Mouse (Mus musculus) heart, embryonic 10.5 days (tissue): ENCODE measurements at regions not wholly inside any gene's neighbourhood (a gene's known extent, or its start where the extent isn't known, plus 50 kb on each side); places are given as distances from the start of the nearest gene placed in this dataset.
A peak's percentile ranks its signal among the peaks of the same experiment; 100 is the strongest.

Source experiments
- DNase-seq: peaks from one replicate; pipeline ENCODE4 v3.0.0-alpha.2; 2017; ENCODE audit warnings: low spot score
- H3K27ac ChIP-seq: fragments of 300-500 bp; sonication (generic); 2 replicates; pipeline ENCODE4 v1.5.1; 2016; ENCODE audit warnings: mild to moderate bottlenecking
- H3K27me3 ChIP-seq: fragments of 300-500 bp; sonication (generic); 2 replicates; pipeline ENCODE4 v1.6.1; 2016; ENCODE audit warnings: mild to moderate bottlenecking; ENCODE audit not compliant: poor library complexity, insufficient read depth, severe bottlenecking
- H3K36me3 ChIP-seq: fragments of 300-500 bp; sonication (generic); 2 replicates; pipeline ENCODE4 v1.6.1; 2016; ENCODE audit warnings: mild to moderate bottlenecking, moderate library complexity
- H3K4me1 ChIP-seq: fragments of 300-500 bp; sonication (generic); 2 replicates; pipeline ENCODE4 v1.6.1; 2016; ENCODE audit warnings: mild to moderate bottlenecking
- H3K4me3 ChIP-seq: fragments of 300-500 bp; sonication (generic); 2 replicates; pipeline ENCODE4 v1.5.1; 2016; ENCODE audit warnings: mild to moderate bottlenecking, moderate library complexity
- H3K9me3 ChIP-seq: fragments of 300-500 bp; sonication (generic); 2 replicates; pipeline ENCODE4 v1.6.1; 2016; ENCODE audit warnings: mild to moderate bottlenecking, moderate library complexity
- WGBS: fragments of 180-500 bp; shearing (Covaris S2); methylation state at CpG from one replicate; pipeline ENCODE4 v1.1.7; 2016; 5-methylcytosine and 5-hydroxymethylcytosine counted together

- H3K27me3 ChIP-seq: peaks cover 10% of the 10 kb centered on the region; the same call in 1 of the 2 replicates
- no peak for DNase-seq
- 0 out of 2 replicates have a peak, but pooled peaks cover 6% of the 10 kb centered on the region for H3K4me1 ChIP-seq
- no peak overlapping the region for H3K27ac ChIP-seq
- WGBS: 83% methylated on average over 6 of the region's 6 CpGs
- H3K4me3 ChIP-seq: no peak overlapping the region
- no peaks in the 10 kb centered on the region for H3K36me3 ChIP-seq
- no peaks in the 10 kb centered on the region for H3K9me3 ChIP-seq
Observed at GRCm38 (mm10) chr12:25173064-25173463, 76.1 kb upstream of the Id2 start.

- Histone ChIP-seq H3K36me3 (no peaks in the 10 kb centered on the region), H3K27me3 (peaks cover 10% of the 10 kb centered on the region; the same call in 1 of the 2 replicates), H3K27ac (no peak overlapping the region), H3K4me3 (no peak overlapping the region), H3K9me3 (no peaks in the 10 kb centered on the region), H3K4me1 (0 out of 2 replicates have a peak, but pooled peaks cover 6% of the 10 kb centered on the region)
- 83% methylated on average over 4 of the region's 4 CpGs for WGBS
- no peak for DNase-seq
Observed at GRCm38 (mm10) chr12:25172450-25172849, 75.5 kb upstream of the Id2 start.

GRCm38 (mm10) chr12:25169611-25170010 lies 72.7 kb upstream of the Id2 start:
- H3K9me3 ChIP-seq: no peaks in the 10 kb centered on the region
- H3K27me3 ChIP-seq: peaks cover 11% of the 10 kb centered on the region; the same call in 1 of the 2 replicates
- no peaks in the 10 kb centered on the region for H3K36me3 ChIP-seq
- H3K4me1 ChIP-seq: peaks cover 13% of the 10 kb centered on the region; the same call in 1 of the 2 replicates
- H3K4me3 ChIP-seq: no peak overlapping the region
- no peak overlapping the region for H3K27ac ChIP-seq
- WGBS: 66% methylated on average over 3 of the region's 3 CpGs
- no peak for DNase-seq

- Histone ChIP-seq H3K27me3 (peaks cover 10% of the 10 kb centered on the region; the same call in 1 of the 2 replicates), H3K36me3 (no peaks in the 10 kb centered on the region), H3K4me3 (no peak overlapping the region), H3K27ac (no peak overlapping the region), H3K9me3 (no peaks in the 10 kb centered on the region), H3K4me1 (peaks cover 20% of the 10 kb centered on the region)
- DNase-seq: no peak
- 75% methylated on average over 5 of the region's 5 CpGs for WGBS
Observed at GRCm38 (mm10) chr12:25168213-25168545, 71.2 kb upstream of the Id2 start.

GRCm38 (mm10) chr12:25167504-25168212 lies 70.7 kb upstream of the Id2 start:
- DNase-seq: no peak
- Histone ChIP-seq H3K27ac (no peak overlapping the region; the same call in 1 of the 2 replicates), H3K4me3 (no peak overlapping the region), H3K4me1 (peaks cover 25% of the 10 kb centered on the region), H3K9me3 (no peaks in the 10 kb centered on the region), H3K27me3 (peaks cover 12% of the 10 kb centered on the region; the same call in 1 of the 2 replicates), H3K36me3 (no peaks in the 10 kb centered on the region)
- WGBS: 64% methylated on average over 12 of the region's 12 CpGs

- Histone ChIP-seq H3K27ac (no peak overlapping the region), H3K4me1 (peaks cover 34% of the 10 kb centered on the region), H3K4me3 (no peak overlapping the region), H3K9me3 (no peaks in the 10 kb centered on the region), H3K36me3 (no peaks in the 10 kb centered on the region), H3K27me3 (peaks cover 14% of the 10 kb centered on the region; the same call in 1 of the 2 replicates)
- WGBS: 65% methylated on average over 2 of the region's 2 CpGs
- no peak for DNase-seq
Observed at GRCm38 (mm10) chr12:25166525-25166924, 69.6 kb upstream of the Id2 start.

GRCm38 (mm10) chr12:25165650-25166049 lies 68.7 kb upstream of the Id2 start:
- no peaks in the 10 kb centered on the region for H3K9me3 ChIP-seq
- H3K27ac ChIP-seq: peak overlapping the region; percentile 11; the same call in 1 of the 2 replicates
- DNase-seq: no peak
- H3K36me3 ChIP-seq: no peaks in the 10 kb centered on the region
- H3K4me1 ChIP-seq: peaks cover 42% of the 10 kb centered on the region
- WGBS: 76% methylated on average over 3 of the region's 3 CpGs
- H3K27me3 ChIP-seq: peaks cover 10% of the 10 kb centered on the region; the same call in 1 of the 2 replicates
- H3K4me3 ChIP-seq: no peak overlapping the region

GRCm38 (mm10) chr12:25164724-25165123 lies 67.8 kb upstream of the Id2 start:
- H3K36me3 ChIP-seq: no peaks in the 10 kb centered on the region
- H3K27ac ChIP-seq: no peak overlapping the region
- H3K27me3 ChIP-seq: peaks cover 9% of the 10 kb centered on the region; the same call in 1 of the 2 replicates
- no peak for DNase-seq
- H3K4me1 ChIP-seq: peaks cover 42% of the 10 kb centered on the region
- H3K4me3 ChIP-seq: no peak overlapping the region
- 57% methylated on average over 1 of the region's 1 CpGs for WGBS
- no peaks in the 10 kb centered on the region for H3K9me3 ChIP-seq

- peaks cover 45% of the 10 kb centered on the region for H3K4me1 ChIP-seq
- no peaks in the 10 kb centered on the region for H3K9me3 ChIP-seq
- no peaks in the 10 kb centered on the region for H3K36me3 ChIP-seq
- H3K4me3 ChIP-seq: no peak overlapping the region
- no peak for DNase-seq
- peak overlapping the region; percentile 60 for H3K27ac ChIP-seq
- H3K27me3 ChIP-seq: peaks cover 9% of the 10 kb centered on the region; the same call in 1 of the 2 replicates
- 36% methylated on average over 6 of the region's 6 CpGs for WGBS
Observed at GRCm38 (mm10) chr12:25163541-25163940, 66.6 kb upstream of the Id2 start.

GRCm38 (mm10) chr12:25162843-25163242 lies 65.9 kb upstream of the Id2 start:
- Histone ChIP-seq H3K27me3 (peaks cover 9% of the 10 kb centered on the region; the same call in 1 of the 2 replicates), H3K27ac (0 out of 2 replicates have a peak overlapping the region, but pooled peaks have one; percentile 23), H3K9me3 (no peaks in the 10 kb centered on the region), H3K36me3 (no peaks in the 10 kb centered on the region), H3K4me1 (peaks cover 45% of the 10 kb centered on the region), H3K4me3 (no peak overlapping the region)
- 73% methylated on average over 6 of the region's 6 CpGs for WGBS
- DNase-seq: no peak

- 74% methylated on average over 6 of the region's 6 CpGs for WGBS
- no peak for DNase-seq
- Histone ChIP-seq H3K27me3 (peaks cover 9% of the 10 kb centered on the region; the same call in 1 of the 2 replicates), H3K36me3 (no peaks in the 10 kb centered on the region), H3K27ac (peak overlapping the region; percentile 62; the same call in 1 of the 2 replicates), H3K9me3 (no peaks in the 10 kb centered on the region), H3K4me3 (no peak overlapping the region), H3K4me1 (peaks cover 45% of the 10 kb centered on the region)
Observed at GRCm38 (mm10) chr12:25161939-25162338, 65.0 kb upstream of the Id2 start.

GRCm38 (mm10) chr12:25160990-25161843 lies 64.3 kb upstream of the Id2 start:
- DNase-seq: no peak
- Histone ChIP-seq H3K4me3 (no peak overlapping the region), H3K9me3 (no peaks in the 10 kb centered on the region), H3K4me1 (peaks cover 45% of the 10 kb centered on the region), H3K27ac (peak overlapping the region; percentile 62; the same call in 1 of the 2 replicates), H3K36me3 (no peaks in the 10 kb centered on the region), H3K27me3 (peaks cover 9% of the 10 kb centered on the region; the same call in 1 of the 2 replicates)
- WGBS: 75% methylated on average over 15 of the region's 15 CpGs

GRCm38 (mm10) chr12:25159091-25159490 lies 62.2 kb upstream of the Id2 start:
- 81% methylated on average over 6 of the region's 6 CpGs for WGBS

More at GRCm38 (mm10) chr12:25159091-25159490, 62.2 kb upstream of the Id2 start:
- no peaks in the 10 kb centered on the region for H3K9me3 ChIP-seq
- peaks cover 4% of the 10 kb centered on the region; the same call in 1 of the 2 replicates for H3K27me3 ChIP-seq
- H3K27ac ChIP-seq: no peak overlapping the region
- DNase-seq: no peak
- H3K4me1 ChIP-seq: peaks cover 42% of the 10 kb centered on the region
- no peaks in the 10 kb centered on the region for H3K36me3 ChIP-seq
- H3K4me3 ChIP-seq: no peak overlapping the region
